Mouse (Mus musculus) retina, embryonic 14.5 days (tissue): Measurements from ENCODE around the gene Sat1.

Source experiments
- DNase-seq: peaks from one replicate; pipeline ENCODE4 v3.0.0-alpha.2; 2015; ENCODE audit warnings: low spot score

The Sat1 gene

DNA sequence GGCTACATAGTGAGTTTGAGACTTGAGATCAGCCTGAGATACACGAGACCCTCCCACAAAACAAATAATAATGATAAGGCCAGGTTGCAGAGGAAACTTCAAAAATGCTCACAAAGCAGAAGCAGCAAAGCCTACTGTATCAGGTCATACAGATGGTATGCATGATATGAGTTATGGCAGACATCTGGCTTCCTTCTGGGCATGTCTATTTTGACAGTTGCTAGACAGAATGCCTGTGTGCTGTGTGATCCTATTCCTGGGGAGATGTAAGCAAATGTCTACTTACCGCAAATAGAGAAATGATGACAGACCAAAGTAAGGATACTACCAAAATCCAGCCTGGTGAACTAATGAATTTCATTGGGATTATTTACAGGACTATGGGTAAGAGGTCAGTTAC is 49.9 kb downstream of the Sat1 start:
- no peak for DNase-seq

DNA sequence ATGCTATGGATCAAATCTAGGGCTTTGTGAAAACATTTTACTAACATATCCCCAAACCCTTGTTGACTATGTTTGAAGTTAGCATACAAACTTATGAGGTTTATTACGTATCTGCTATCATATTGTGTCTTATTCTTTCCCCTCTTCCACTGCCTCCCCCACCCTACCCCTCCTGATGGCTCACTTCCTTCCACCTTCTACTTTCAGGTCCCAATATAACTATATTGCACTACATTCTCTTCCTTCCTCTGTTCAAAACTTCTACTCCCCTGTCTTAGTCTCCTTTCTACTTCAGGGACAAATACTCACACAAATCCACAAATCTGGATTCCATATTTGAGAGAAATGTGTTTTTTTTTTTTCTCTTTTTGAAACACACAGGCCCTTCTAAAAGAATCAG is 52.7 kb downstream of the Sat1 start:
- DNase-seq, result no peak
